23 mouse cellular contexts compared by ENCODE assay signal in genomic region chr10:23144616-23145015, GRCm38 (mm10).
DNase-seq lines count a peak whose midpoint lies in the region; ATAC-seq lines count a peak whose summit lies in the region.
"Had no signal": no experiment of that assay in that cellular context is flagged by ENCODE, and none has a peak within 500 bp of the region (broad histone marks: within the 10 kb centered on the region; RNA-seq: fewer than 3 reads in every experiment).

No protein-coding gene starts in this region.

- no peak overlapping the region for H3K4me3 ChIP-seq in heart, embryonic 16.5 days (ENCODE audit: low read length)
- H3K4me3 ChIP-seq in hindbrain, embryonic 16.5 days (ENCODE audit: low read length), result no peak overlapping the region
- H3K4me3 ChIP-seq: forebrain, embryonic 12.5 days; hindbrain, embryonic 12.5 days; layer of hippocampus, adult 2 months; megakaryocyte, embryonic 14.5 days; neural tube, embryonic 15.5 days; stomach, embryonic 15.5 days had no signal

- peak; percentile 99 for ATAC-seq in frontal cortex, adult (ENCODE audit: low TSS enrichment)
- ATAC-seq in heart, embryonic 16.5 days (replicated peaks; ENCODE audit: extremely low read depth, insufficient read depth, low FRiP score), result 0 out of 2 replicates have a peak, but pooled peaks have one; percentile 32
- ATAC-seq in hindbrain, embryonic 16.5 days, result no peak
- ATAC-seq: liver, postnatal 0 days; midbrain, embryonic 16.5 days had no signal

- no peaks in the 10 kb centered on the region for H3K4me1 ChIP-seq in heart, embryonic 16.5 days (ENCODE audit: control insufficient read depth, insufficient read depth, low read length)
- H3K4me1 ChIP-seq in hindbrain, embryonic 16.5 days (ENCODE audit: control insufficient read depth, insufficient read depth, low read depth, low read length), result no peaks in the 10 kb centered on the region
- H3K4me1 ChIP-seq: forebrain, embryonic 12.5 days; hindbrain, embryonic 12.5 days; megakaryocyte, embryonic 14.5 days; neural tube, embryonic 15.5 days; stomach, embryonic 15.5 days had no signal

- H3K27me3 ChIP-seq in heart, embryonic 16.5 days (ENCODE audit: control insufficient read depth, insufficient read depth, low read length), result no peaks in the 10 kb centered on the region
- no peaks in the 10 kb centered on the region for H3K27me3 ChIP-seq in hindbrain, embryonic 16.5 days (replicated peaks; ENCODE audit: control insufficient read depth, insufficient read depth, low read length)
- H3K27me3 ChIP-seq: forebrain, embryonic 12.5 days; hindbrain, embryonic 12.5 days; megakaryocyte, embryonic 14.5 days; neural tube, embryonic 15.5 days; stomach, embryonic 15.5 days had no signal

- H3K9ac ChIP-seq in heart, embryonic 16.5 days (ENCODE audit: low read length), result no peak overlapping the region
- no peak overlapping the region for H3K9ac ChIP-seq in hindbrain, embryonic 16.5 days (ENCODE audit: low read depth, low read length)
- H3K9ac ChIP-seq: forebrain, embryonic 12.5 days; hindbrain, embryonic 12.5 days; liver, postnatal 0 days; neural tube, embryonic 15.5 days; stomach, embryonic 15.5 days had no signal

- no peaks in the 10 kb centered on the region for H3K9me3 ChIP-seq in heart, embryonic 16.5 days (replicated peaks; ENCODE audit: control insufficient read depth, low read length)
- no peaks in the 10 kb centered on the region for H3K9me3 ChIP-seq in hindbrain, embryonic 16.5 days (ENCODE audit: control insufficient read depth, low read length)
- H3K9me3 ChIP-seq: forebrain, embryonic 12.5 days; G1E; hindbrain, embryonic 12.5 days; neural tube, embryonic 15.5 days; stomach, embryonic 15.5 days had no signal

- H3K4me2 ChIP-seq in heart, embryonic 16.5 days (ENCODE audit: low read depth, low read length), result no peak overlapping the region
- H3K4me2 ChIP-seq in hindbrain, embryonic 16.5 days (ENCODE audit: low read length), result no peak overlapping the region
- H3K4me2 ChIP-seq: forebrain, embryonic 12.5 days; hindbrain, embryonic 12.5 days; neural tube, embryonic 15.5 days; stomach, embryonic 15.5 days had no signal

- DNase-seq in frontal cortex, postnatal 14 days (ENCODE audit: low spot score in 2 of 2), result no peak
- DNase-seq in heart, adult 18-20 months, result no peak
- DNase-seq in NIH3T3 (ENCODE audit: low read depth), result peak; percentile 25
- DNase-seq in left cerebral cortex, postnatal 25 days (ENCODE audit: low spot score in 2 of 2), result peak; percentile 26 to 91
- no peak for DNase-seq in layer of hippocampus, postnatal 36 days
- DNase-seq: adrenal gland, postnatal 14 days; cerebellum, adult 2 months; cerebellum, postnatal 36 days; heart, postnatal 14 days; kidney, adult 8-10 months; kidney, postnatal 14 days; liver, postnatal 0 days had no signal

- no peaks in the 10 kb centered on the region for H3K36me3 ChIP-seq in heart, embryonic 16.5 days (ENCODE audit: control insufficient read depth, insufficient read depth)
- no peaks in the 10 kb centered on the region for H3K36me3 ChIP-seq in hindbrain, embryonic 16.5 days (ENCODE audit: control insufficient read depth, insufficient read depth, low read length)
- H3K36me3 ChIP-seq: forebrain, embryonic 12.5 days; G1E; hindbrain, embryonic 12.5 days; neural tube, embryonic 15.5 days; stomach, embryonic 15.5 days had no signal

- intact Hi-C loops in left cerebral cortex, postnatal 25 days (cut with DNase I), result no loop called here

- WGBS in heart, embryonic 16.5 days, result 20% methylated on average over 2 of the region's 2 CpGs
- 86% methylated on average over 2 of the region's 2 CpGs for WGBS in hindbrain, embryonic 16.5 days

- H3K27ac ChIP-seq in heart, embryonic 16.5 days (ENCODE audit: low read length), result no peak overlapping the region
- no peak overlapping the region for H3K27ac ChIP-seq in hindbrain, embryonic 16.5 days (ENCODE audit: low read depth, low read length)
- H3K27ac ChIP-seq: forebrain, embryonic 12.5 days; hindbrain, embryonic 12.5 days; layer of hippocampus, adult 2 months; neural tube, embryonic 15.5 days; stomach, embryonic 15.5 days had no signal

Comparison
In these comparisons a context has a peak if more than half of its experiments do, and no peak if none do; other contexts are left out.
1. DNase-seq: peak in NIH3T3 (single experiment) and left cerebral cortex, postnatal 25 days (2 of 2); none in frontal cortex, postnatal 14 days (0 of 2), heart, adult 18-20 months (0 of 2) and layer of hippocampus, postnatal 36 days (0 of 2).